Mouse (Mus musculus) spleen, adult 12 weeks (tissue): ENCODE data around the gene Gm20479.

Experiments used
- DNase-seq: peaks from one replicate; pipeline ENCODE4 v3.0.0; 2022; ENCODE audit warnings: low spot score

Gm20479 gene

DNA sequence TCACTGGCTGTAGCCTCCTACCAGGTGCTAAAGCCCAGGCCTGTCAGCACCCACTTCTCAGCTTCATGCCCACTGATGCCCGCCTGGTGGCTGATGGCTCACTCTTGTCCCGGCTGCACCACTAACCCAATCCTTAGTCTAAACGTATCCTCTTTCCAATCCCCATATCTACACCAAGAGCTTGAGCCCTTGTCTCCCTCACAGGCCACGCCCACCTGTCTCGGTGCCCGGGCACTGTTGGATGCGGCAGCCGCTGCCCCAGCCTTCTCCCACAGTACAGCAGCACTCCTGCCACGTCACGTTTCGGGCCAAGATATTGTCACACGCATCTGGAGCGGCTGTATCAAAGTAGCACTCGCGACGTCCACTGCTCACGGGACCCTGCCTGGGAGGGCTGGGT is 46.9 kb downstream of the Gm20479 start:
- no peak for DNase-seq

DNA sequence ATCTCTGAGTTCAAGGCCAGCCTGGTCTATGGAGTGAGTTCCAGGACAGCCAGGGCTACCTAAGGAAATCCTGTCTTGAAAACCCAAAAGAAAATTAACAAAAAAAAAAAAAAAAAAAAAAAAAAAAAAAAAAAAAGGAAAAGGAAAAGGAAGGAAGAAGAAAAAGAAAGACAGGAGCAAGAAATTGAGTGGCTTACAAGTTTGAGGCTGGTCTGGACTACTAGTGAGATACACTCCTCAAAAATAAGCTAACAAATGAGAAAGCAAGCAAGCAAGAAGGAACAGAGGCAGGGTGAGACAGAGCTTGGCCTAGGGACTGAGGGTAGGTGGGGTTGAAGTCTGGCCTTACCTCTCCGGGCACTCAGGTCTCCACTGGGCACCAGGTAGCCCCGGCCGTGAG is 47.4 kb downstream of the Gm20479 start:
- no peak for DNase-seq

DNA sequence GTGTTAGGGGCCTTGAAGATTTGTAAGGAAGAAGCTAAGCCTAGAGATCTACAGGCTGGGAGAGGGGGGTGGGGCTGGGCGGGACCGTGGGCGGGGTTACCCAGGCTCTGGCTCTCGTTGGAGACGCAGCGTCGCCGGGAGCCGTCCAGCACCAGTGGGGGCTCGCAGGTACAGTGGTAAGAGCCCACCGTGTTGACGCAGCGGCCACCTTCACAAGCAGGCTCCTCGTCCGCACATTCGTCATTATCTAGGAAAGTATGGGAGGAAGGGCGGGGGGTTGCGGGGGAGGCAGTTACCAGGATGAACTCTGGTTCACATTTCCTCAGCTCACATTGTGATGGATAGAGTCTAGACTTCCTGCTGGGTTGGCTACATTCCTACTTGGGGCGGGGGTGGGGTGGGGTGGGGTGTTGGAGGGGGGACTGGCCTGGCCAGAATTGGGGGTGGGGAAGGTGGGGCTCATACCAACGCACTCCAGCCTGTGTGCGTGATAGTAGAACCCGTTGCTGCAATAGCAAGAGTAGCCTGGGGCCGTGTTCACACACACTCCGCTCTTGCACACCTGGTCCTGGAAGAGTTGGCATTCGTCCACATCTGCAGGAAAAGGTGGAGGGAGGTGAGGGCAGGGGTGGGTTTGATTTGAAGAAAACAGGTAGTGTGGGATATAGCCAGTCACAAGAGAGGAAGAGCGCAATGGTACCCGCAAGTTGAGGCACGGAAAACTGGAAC is 48.2 kb downstream of the Gm20479 start:
- no peak for DNase-seq

DNA sequence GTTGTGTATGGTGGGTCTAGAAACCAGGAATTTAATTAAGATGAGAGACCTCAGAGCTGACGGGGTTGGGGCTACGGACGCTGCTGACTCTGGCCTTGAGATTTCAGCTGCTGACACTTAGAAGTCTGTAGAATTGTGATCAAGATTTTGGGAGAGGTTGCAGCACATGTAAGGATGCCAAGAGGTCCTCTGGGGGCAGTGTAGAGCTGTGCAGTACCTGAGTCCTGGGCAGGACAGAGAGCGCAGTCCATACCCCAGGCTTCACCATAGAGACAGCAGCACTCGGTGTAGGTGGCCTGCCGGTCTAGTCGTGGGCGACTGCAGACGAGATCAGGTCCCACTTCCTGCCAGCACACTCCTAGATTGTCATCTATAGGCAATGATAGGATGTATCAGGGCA is 49.7 kb downstream of the Gm20479 start:
- DNase-seq = no peak

DNA sequence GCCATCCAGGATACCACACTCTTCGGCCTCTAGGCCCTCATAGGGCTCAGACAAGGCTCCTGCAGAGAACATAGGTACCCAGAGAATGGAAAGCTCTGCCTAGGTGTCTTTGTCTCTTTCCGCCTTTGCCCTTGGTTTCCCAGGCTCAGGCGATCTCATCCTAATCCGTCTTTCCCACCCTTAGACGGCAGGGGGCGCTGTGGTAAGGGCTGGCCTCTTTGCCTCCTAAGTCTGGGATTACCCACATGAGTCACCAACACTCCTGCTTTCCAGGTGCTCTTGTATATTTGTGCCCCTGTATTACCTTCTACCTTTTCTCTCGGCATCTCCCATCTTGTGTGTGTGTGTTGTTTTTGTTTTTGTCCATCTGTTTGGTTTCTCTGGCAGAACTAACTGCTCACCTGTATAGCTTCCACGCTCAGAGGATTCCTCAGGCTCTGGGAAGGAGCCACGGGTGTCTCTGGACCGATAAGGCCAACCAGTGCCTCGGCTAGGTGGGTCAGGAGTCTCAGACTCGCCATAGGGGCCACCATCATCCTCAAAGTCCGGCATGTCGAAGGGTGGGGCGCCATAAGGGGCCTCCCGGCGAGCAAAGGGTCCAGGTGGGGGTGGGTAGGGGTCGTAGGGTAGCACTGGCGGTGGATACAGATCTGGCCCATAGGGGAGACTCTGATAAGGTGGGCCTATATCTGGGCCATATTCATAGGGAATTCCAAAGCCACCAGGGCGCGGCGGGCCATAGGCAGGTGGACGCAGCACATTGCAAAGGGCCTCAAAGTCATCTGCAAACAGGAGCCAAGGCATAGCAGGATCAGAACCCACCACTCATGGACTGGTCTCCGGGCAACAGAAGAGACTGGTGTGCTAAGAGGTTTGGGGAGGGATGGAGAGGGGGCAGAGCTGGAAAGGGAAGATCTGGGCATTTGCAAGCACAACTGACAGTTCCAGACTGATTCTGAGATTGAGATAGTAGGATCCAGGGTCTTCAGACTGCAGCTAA is 50.8 kb downstream of the Gm20479 start:
- DNase-seq = no peak

DNA sequence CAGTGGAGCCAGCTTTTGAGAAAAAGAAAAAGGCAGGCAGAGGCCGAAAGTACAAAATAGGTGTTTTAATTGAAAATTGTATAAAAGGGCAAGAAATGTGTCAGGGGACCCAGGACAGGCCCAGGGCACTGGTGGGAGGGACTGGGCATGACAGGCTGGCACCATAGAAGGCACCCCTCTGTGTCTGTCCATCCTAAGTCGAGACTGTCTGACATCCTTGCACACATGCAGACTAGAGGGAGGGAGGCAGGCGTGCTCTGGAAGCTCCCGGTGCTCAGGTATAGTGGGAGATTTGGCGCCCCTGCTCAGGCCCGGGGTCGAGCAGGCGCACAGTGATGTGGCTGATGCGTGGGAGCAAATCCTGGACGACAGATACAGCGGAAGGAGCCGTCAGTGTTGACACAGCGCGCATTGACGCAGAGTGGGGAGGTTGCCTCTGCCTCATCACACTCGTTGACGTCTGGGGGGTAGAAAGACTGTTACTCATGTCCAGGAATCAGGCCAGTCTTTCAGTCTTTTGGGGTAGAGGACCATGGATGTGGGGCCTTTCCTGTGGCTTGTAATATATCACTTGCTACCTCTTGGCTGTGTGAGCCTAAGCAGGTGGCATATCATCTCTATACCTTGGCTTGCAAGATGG is 52.0 kb downstream of the Gm20479 start:
- DNase-seq = no peak
